Mouse (Mus musculus): Measurements from ENCODE around the gene Mrfap1.

Mrfap1 gene

DNA sequence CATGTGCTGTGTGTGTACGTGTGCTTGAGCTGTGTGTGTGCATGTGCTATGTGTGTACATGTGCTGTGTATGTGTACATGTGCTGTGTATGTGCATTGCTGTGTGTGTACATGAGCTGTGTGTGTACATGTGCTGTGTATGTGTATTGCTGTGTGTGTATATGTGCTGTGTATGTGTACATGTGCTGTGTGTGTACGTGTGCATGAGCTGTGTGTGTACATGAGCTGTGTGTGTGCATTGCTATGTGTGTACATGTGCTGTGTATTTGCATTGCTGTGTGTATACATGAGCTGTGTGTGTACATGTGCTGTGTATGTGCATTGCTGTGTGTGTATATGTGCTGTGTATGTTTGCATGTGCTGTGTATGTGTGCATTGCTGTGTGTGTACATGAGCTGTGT lies 17.1 kb downstream of the Mrfap1 start:
- DNase-seq = no peak

GRCm38 (mm10) chr5:36778901-36779300 lies 17.7 kb downstream of the Mrfap1 start:
- DNase-seq = no peak

DNA sequence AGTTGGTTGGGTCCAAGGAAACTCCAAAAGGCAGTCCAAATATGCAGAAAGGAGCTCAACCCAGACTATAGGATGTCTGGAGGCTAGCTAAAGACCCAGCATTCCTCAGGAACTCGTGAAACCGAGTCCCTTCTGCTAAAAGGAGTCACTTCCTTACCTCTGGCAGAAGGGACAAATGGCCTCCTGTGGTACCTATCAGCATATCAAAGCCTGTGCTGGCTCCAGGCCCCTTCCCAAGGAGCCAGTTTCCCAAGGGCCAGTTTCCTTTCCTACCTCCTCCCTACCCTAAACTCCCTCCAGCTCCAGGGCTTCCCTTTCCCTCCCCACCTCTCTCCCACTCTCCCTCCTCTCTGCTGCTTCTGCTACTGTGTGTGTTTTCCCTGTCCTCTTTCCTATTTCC lies 19.4 kb downstream of the Mrfap1 start:
- DNase-seq = no peak

GRCm38 (mm10) chr5:36776021-36776575 lies 20.5 kb downstream of the Mrfap1 start:
- no peak for DNase-seq

DNA sequence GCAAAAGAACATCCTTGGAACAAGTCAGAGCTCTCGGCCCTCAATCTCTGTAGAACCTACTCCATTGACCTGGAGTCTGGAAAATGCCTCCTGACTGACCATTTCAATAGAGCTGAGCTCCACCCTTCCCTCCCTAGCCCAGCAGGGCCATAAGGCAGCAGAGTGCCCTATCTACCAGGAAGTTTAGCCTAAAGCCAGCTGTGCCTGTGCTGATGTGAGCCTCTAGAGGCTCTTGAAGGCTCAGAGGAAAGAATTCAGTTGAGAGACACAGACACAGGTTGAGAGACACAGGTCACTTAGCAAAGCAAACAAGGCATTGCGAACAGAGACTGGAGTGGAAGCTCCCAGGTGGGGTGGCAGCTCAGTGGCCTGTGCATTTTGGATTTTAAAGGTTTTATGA lies 21.3 kb downstream of the Mrfap1 start:
- DNase-seq = no peak

DNA sequence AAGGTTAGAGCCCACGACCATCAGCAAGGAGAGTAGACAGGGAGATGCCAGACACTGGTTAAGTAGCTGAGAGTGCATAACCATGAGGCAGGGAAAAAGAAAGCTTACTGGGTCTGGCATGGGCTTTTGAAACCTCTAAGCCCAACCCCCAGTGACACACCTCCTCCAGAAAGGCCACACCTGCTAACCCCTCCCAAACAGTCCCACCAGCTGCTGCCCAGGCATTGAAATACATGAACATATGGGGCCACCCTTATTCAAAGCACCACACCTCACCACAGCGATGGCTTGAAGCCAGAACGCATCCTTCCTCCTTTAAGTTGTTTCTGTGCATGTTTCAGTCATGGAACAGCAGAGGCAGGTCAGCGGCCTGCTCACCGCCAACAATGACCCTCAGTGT lies 24.0 kb downstream of the Mrfap1 start:
- DNase-seq = no peak

DNA sequence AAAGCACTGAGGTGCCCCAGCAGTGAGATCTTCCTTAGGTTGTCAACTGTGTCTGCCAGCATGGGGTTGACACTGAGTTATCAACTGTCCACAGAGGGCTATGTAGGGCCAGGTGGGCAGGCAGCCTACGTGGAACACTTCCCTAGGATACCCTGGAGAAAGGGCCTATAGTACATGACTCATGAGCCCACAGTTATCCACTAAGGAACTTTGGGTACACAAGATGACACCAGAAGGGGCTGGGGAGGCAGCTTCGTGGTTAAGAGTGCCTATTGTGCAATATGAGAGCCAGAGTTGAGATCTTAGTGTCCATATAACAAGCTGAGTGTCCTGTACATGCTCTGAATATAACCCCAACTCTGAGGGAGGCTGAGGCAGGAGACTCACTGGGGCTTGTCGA lies 27.0 kb downstream of the Mrfap1 start:
- DNase-seq = no peak

DNA sequence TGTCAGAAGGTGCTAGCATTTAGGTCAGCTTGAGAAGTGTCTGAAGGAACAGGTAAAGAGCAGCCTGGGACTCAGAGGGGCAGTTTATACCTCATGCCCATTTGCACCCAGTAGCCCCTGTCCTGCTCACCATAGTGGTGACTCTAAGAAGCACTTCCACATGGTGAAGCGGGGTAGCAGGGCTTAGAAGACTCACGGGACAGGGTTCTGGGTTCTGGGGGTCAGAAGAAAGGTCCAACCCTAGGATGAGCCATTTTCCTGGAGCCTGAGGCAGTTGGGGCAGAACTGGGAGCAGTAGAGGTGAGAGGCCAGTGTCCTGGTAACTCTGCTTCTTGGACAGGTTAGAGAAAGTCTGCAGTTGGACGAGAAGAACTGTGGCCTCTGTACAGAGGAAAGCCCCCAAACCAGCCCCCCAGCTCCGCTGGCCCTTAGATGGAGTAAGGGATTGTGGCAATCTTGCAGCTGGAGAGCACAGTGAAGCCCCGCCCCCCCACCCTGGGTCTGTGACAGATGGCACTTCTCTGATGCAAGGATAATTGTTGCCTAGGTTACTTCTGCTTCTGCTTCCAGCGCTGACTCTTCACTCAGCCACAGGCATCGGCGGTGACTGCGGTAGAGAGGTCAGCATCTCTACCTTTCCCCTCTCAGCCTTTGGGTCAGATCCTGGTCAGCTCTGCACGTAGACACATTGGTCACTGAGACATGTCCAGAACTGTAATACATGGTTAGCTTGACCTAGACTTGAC lies 29.4 kb downstream of the Mrfap1 start:
- DNase-seq = peak; percentile 51 to 54

- no peak for DNase-seq
These were observed 36.7 kb downstream of the Mrfap1 start for GRCm38 (mm10) chr5:36759848-36760247.

DNA sequence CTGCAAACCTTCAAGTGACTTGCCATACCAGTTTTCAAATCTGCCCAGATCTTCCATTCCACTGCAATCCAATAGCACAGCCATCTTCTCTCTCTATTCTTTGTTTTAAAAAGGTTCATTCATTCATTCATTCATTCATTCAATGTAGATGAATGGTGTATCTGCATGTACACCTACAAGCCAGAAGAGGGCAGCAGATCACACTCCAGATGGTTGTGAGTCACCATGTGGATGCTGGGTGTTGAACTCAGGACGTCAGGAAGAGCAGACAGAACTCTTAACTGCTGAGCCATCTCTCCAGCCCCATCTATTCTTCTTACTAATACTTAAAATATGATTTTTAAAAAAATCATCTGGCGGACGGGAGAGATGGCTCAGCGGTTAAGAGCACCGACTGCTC lies 39.5 kb downstream of the Mrfap1 start:
- no peak for DNase-seq

DNA sequence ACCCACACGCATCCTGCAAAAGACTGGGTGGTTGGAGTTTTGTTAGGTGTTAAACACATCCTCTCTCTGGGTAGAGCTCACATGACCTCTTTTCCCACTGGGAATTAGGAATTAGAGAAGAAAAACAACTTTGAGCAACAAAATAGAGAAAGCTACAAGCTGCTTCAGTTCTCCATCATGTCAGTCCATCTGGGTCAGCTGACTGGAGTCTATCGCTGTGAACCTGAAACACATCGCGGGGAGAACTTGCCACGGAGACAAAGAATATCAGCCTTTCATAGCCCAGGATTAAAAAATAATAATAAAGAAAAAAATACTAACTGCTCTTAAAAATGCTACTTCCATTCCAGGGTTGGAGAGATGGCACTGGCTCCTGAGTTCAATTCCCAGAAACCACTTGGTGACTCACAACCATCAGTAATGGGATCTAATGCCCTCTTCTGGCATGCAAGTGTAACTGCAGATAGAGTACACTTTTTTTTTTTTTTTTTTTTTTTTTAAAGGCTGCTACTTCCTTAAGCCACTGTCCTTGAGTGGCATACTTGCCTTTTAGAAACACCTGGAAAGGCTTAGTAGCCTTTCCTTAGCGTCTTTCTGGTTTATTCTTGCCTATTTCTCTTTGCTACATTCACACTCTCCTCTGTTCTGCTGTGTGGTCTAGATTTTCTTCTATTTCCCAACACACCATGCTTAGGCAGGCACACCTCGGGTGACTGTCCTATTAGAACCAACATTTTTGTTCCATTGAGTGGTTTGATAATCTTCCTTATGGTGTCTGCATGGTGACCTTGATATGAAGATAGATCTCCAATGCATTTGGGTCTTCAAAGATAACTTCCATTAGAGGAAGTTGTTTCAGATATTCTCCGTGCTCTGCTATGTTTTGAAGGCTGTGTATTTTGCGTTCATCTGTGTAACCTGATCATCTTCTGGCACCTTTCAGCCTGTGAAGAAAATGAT lies 46.2 kb downstream of the Mrfap1 start:
- DNase-seq = no peak

GRCm38 (mm10) chr5:36748536-36749061 lies 48.0 kb downstream of the Mrfap1 start, which contains the start of gene Bloc1s4:
Gene Bloc1s4, minus strand, starts transcription at chr5:36748650.
- peak; percentile 93 to 96 for DNase-seq

DNA sequence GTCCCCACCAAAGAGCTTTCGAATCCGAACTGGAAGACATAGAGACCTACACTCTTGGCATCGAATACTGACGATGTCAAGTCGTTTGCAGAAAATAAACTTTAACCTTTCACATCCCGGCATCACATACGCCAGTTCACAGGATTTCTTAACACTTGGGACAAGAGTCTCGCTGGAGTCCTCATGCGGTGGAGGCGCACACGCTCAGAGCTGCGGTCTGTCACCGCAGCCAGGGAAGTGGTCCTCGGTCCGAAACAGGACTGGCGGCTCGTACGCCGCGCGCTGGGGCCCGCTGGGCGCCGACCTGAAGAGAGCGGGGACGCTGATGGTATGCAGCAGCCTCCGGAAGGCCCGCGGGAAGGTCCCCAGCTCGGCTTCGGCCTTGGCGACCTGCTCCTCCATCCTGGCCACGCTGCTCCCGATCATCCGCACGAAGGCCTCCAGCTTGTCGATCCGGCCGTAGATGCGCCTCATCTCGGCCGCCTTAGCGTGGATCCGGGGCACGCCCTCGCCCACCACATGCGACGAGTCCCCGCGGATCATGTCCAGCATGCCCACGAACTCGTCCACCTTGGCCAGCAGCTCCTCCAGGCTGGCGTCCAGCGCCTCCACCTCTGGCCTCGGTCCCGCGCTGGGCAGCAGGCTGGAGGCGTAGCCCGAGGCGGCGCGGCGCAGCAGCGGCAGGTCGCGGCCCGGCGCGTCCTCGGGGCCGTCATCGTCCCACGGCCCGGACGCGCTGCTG lies 48.6 kb downstream of the Mrfap1 start:
- DNase-seq = peak; percentile 38 to 41

DNA sequence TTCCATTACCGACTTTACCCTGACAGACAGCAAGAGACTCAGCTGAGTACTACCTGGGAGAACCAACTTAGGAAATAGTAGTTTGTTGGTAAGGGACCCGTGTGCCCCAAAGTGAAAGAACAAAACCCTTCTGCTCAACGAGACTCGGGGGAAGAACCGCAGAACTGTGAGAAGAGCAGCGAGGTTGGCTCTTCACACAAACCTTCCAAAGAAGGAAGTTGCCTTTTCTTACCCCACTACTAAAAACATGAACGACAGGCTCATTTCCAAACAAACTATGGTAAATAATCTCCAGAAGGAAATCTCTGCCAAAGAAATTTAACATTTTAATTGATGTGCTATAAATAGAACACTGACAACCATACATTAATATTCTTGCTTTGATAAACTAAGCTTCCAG lies 49.5 kb downstream of the Mrfap1 start:
- DNase-seq = no peak
